Mouse (Mus musculus) kidney, postnatal 0 days (tissue): ENCODE measurements around the gene Ahsa1. TPM values are rescaled to one million over a fixed set of nuclear protein-coding genes. Genes with fewer than 3 reads are reported as not detected.
A peak's percentile ranks its signal among the peaks of the same experiment; 100 is the strongest.

Experiments used
- ATAC-seq: fragments of 200-750 bp; cut with Nextera tagmentation; replicated peaks from 2 replicates; pipeline ENCODE4 v1.8.0; 2017; ENCODE audit warnings: low read depth, moderate number of reproducible peaks, moderate TSS enrichment, moderate library complexity; ENCODE audit not compliant: low FRiP score
- DNase-seq: peaks from one replicate; pipeline ENCODE4 v3.0.0-alpha.2; 2016; ENCODE audit warnings: low spot score
- H3K27ac ChIP-seq: fragments of 300-500 bp; sonication (generic); 2 replicates; pipeline ENCODE4 v1.5.1; 2014; ENCODE audit warnings: mild to moderate bottlenecking
- H3K27me3 ChIP-seq: fragments of 300-500 bp; sonication (generic); 2 replicates; pipeline ENCODE4 v1.6.1; 2014; ENCODE audit warnings: low read length, mixed read lengths; ENCODE audit not compliant: insufficient read depth
- H3K36me3 ChIP-seq: fragments of 300-500 bp; sonication (generic); 2 replicates; pipeline ENCODE4 v1.6.1; 2014; ENCODE audit warnings: low read length, mixed read lengths; ENCODE audit not compliant: insufficient read depth
- H3K4me1 ChIP-seq: fragments of 300-500 bp; sonication (generic); replicated peaks from 2 replicates; pipeline ENCODE4 v1.6.1; 2014; ENCODE audit warnings: antibody characterized with exemption, low read length, mixed read lengths; ENCODE audit not compliant: insufficient read depth
- H3K4me2 ChIP-seq: fragments of 300-500 bp; sonication (generic); 2 replicates; pipeline ENCODE4 v1.6.1; 2014; ENCODE audit warnings: mild to moderate bottlenecking, low read length, moderate library complexity, mixed read lengths
- H3K4me3 ChIP-seq: fragments of 300-500 bp; sonication (generic); replicated peaks from 2 replicates; pipeline ENCODE4 v1.5.1; 2014; ENCODE audit warnings: low read depth, low read length
- H3K9ac ChIP-seq: fragments of 300-500 bp; sonication (generic); 2 replicates; pipeline ENCODE4 v1.6.1; 2014; ENCODE audit warnings: low read depth, low read length
- H3K9me3 ChIP-seq: fragments of 300-500 bp; sonication (generic); replicated peaks from 2 replicates; pipeline ENCODE4 v1.6.1; 2016; ENCODE audit warnings: low read length, inconsistent platforms, mixed read lengths
- CTCF ChIP-seq: IDR thresholded peaks from 2 replicates; pipeline ENCODE4 v1.5.1; 2016; ENCODE audit warnings: antibody characterized with exemption, low read depth, mild to moderate bottlenecking, moderate library complexity
- WGBS: fragments of 180-500 bp; shearing (Covaris S2); extraction: QIAGEN DNeasy Blood & Tissue Kit; methylation state at CpG from one replicate; pipeline ENCODE4 v1.1.7; 2014; 5-methylcytosine and 5-hydroxymethylcytosine counted together
- polyA plus RNA-seq: library from polyadenylated mRNA; unstranded; fragments of >200 nt; fragmentation: Nextera tagmentation; extraction: Ambion mirVana; gene quantifications from 2 replicates; pipeline ENCODE4 v1.2.1, GENCODE M21; 2015

Gene Ahsa1
- polyA plus RNA-seq, 1 experiment from 2014 or later: 149 TPM

DNA sequence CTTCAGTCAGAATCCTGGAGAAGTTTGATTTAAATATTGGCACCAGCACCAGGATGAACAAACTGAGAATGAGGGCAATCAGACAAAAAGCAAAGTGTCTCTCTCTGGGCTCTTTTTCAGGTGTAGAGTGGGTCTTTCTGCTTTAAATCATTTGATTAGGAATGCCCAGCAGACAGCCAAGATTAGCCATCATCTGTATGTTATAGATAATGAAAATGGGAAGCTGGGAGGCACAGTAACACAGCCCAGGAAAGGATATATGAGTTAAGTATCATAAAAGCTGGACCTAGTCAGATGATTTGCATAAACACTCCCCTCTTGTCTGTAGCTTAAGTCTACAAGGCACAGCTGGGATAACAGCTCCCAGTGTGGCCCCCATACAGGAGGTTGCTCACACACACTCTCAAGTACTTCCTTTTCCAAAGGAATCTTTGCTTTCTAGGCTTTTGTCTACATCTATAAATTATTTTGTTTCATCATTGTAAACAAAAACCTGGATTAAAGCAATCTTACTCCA, 35.8 kb upstream of the Ahsa1 start:
- Histone ChIP-seq H3K4me2 (no peak overlapping the region), H3K27ac (no peak overlapping the region), H3K27me3 (no peaks in the 10 kb centered on the region), H3K9me3 (no peaks in the 10 kb centered on the region), H3K36me3 (no peaks in the 10 kb centered on the region), H3K9ac (no peak overlapping the region), H3K4me1 (no peaks in the 10 kb centered on the region), H3K4me3 (no peak overlapping the region)
- ATAC-seq (no peak), DNase-seq (peak; percentile 39)
- TF ChIP-seq CTCF: no peak

DNA sequence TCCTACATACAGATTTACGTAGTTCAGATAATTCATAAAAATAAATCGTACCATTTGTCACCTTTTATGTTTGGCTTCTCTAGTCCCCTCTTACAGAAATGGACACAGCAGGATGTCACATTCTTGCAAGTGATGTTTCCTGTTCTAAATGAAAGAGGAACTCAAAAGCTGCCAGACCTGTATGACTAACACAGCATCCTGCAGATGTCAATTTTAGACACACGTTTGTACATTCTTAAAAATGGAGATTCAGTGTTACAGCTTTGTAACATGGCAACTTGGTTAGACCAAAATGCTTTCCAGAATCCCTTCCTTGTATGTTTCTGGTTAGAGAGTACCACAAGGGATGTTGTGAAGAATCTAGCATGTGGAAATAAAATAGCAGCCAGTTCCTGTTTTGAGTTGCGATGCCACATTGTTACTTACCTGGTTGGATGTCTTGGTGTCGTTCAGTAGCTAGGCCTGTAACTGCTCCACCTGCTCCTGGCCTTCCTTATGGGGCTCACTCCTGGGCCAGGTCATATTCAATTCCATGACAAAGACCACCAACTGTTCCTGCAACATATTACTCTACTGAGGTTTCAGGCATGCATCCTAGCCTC, 29.3 kb upstream of the Ahsa1 start:
- Histone ChIP-seq H3K9me3 (no peaks in the 10 kb centered on the region), H3K4me2 (no peak overlapping the region), H3K4me3 (no peak overlapping the region), H3K27ac (no peak overlapping the region), H3K36me3 (peaks cover 33% of the 10 kb centered on the region), H3K9ac (no peak overlapping the region), H3K27me3 (no peaks in the 10 kb centered on the region), H3K4me1 (no peaks in the 10 kb centered on the region)
- WGBS: 86% methylated on average over 5 of the region's 5 CpGs
- DNase-seq (no peak), ATAC-seq (no peak)
- no peak for TF ChIP-seq CTCF

DNA sequence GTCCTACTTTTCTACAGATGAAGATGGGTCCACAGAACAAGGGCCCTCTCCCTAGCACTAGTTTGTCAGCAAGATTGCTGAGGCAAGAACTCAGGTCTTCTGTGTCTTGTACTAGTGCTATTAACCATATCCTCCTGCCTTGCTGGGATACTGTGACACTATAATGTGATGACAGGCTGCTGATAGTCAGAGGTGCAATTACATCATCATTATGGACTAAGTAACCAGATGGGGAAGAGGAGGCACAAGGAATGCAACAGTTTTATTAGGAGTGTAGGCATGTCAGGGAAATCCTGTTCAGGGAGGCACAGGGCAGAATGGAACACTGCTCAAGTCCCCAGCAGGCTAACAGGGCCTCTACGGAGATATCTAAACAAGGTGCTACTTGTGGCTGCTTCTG, 27.6 kb upstream of the Ahsa1 start, which contains the start of gene Noxred1:
Gene Noxred1 (minus strand): TSS at position 101 of the 400 bp plus-strand sequence.
- no peak within 1 kb of the TSS for H3K4me2 ChIP-seq
- DNase-seq: no peak
- H3K27me3 ChIP-seq: no peaks in the 10 kb centered on the region
- peaks cover 38% of the 10 kb centered on the region for H3K36me3 ChIP-seq
- TF ChIP-seq CTCF: no peak
- no peak for ATAC-seq
- no peaks in the 10 kb centered on the region for H3K4me1 ChIP-seq
- 84% methylated on average over 1 of the region's 1 CpGs for WGBS
- H3K4me3 ChIP-seq: no peak within 1 kb of the TSS
- no peak within 1 kb of the TSS for H3K9ac ChIP-seq
- no peak within 1 kb of the TSS for H3K27ac ChIP-seq
- H3K9me3 ChIP-seq: no peaks in the 10 kb centered on the region

DNA sequence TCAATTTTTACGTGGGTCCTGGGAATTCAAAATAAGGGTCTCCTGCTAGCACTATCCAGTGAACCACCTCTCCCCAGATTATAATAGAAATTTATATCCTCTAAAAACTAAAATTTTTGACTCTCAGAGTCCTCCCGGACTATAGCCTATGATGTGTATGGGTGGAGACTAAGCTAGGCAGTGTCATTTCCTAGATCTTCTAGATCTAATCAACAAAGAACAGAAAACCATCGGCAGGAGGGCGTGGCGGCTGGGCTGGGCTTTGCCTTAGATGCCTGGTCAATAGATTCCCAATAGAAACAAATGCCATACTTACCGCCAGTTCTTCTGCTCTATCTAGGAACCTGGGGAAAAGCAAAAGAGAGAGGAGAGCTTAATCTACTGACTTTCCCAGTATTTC, 16.1 kb upstream of the Ahsa1 start:
- Histone ChIP-seq H3K9ac (no peak overlapping the region), H3K4me2 (no peak overlapping the region), H3K27ac (no peak overlapping the region), H3K36me3 (peaks cover 65% of the 10 kb centered on the region), H3K9me3 (no peaks in the 10 kb centered on the region), H3K27me3 (no peaks in the 10 kb centered on the region), H3K4me1 (no peaks in the 10 kb centered on the region), H3K4me3 (no peak overlapping the region)
- TF ChIP-seq CTCF: no peak
- DNase-seq: no peak
- no peak for ATAC-seq
- 88% methylated on average over 6 of the region's 6 CpGs for WGBS

DNA sequence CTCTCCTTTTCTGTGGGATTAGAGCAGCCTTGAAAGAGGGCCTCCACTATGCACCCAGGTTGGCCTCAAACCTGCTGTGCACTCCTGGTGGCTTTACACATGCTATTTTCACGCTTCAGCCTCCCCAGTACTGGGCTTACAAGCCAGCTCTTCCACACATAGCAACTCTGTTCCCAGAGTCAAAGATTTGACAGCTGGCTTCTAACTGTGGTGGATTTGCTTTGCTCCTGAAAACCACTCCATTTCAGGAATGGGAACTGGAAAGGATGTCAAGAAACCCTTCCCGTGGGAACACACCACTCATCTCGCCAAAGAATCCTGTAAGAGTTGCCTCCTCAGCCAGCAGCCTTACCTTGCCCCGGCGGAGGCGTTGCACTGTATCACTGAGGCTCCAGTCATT, 12.4 kb upstream of the Ahsa1 start:
- TF ChIP-seq CTCF: no peak

DNA sequence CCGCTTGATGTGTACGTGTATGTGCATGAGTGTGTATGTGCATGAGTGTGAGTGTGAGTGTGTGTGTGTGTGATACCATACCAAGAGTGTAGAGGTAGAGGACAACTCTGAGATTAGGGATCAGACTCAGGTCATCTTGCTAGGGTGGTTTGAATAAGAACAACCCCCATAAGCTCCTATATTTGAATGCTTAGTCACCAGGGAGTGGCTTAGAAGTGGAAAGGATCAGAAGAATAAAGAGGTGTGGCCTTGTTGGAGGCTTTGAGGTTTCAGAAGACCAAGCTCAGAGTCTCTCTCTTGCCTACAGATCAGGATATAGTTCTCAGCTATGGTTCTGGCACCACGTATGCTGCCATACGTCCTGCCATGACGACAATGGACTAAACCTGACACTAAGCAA, 9.7 kb upstream of the Ahsa1 start:
- 95% methylated on average over 5 of the region's 5 CpGs for WGBS
- no peaks in the 10 kb centered on the region for H3K4me1 ChIP-seq
- H3K9me3 ChIP-seq: no peaks in the 10 kb centered on the region
- TF ChIP-seq CTCF: no peak
- H3K4me2 ChIP-seq: no peak overlapping the region
- ATAC-seq (no peak), DNase-seq (no peak)
- peaks cover 73% of the 10 kb centered on the region for H3K36me3 ChIP-seq
- no peak overlapping the region for H3K9ac ChIP-seq
- H3K27ac ChIP-seq: no peak overlapping the region
- no peak overlapping the region for H3K4me3 ChIP-seq
- no peaks in the 10 kb centered on the region for H3K27me3 ChIP-seq

More for the DNA sequence above, 12.4 kb upstream of the Ahsa1 start:
- Histone ChIP-seq H3K4me3 (no peak overlapping the region), H3K4me2 (no peak overlapping the region), H3K9me3 (no peaks in the 10 kb centered on the region), H3K27me3 (no peaks in the 10 kb centered on the region), H3K27ac (no peak overlapping the region), H3K9ac (no peak overlapping the region), H3K4me1 (no peaks in the 10 kb centered on the region), H3K36me3 (peaks cover 74% of the 10 kb centered on the region)
- DNase-seq (no peak), ATAC-seq (no peak)
- 96% methylated on average over 6 of the region's 6 CpGs for whole genome bisulfite sequencing

DNA sequence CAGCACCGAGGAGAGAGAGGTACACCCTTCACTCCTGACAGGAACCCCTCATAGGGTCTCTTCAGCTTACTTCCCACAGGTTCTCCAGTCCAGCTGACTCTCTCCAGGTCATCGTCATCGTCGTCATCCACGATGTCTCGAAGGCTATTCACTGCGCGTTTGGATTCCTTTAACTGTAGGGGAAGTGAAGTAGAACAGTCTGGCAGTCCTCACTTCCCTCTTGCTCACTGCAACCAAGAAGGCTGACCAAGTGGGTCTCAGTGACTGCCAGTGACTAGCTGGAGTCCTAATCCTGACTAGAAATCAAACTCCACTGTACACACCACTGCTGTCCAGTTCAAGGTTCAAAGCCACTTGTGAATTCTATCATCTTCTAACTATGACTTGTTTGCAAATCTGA, 5.7 kb upstream of the Ahsa1 start:
- H3K9ac ChIP-seq: no peak overlapping the region
- no peak overlapping the region for H3K4me3 ChIP-seq
- ATAC-seq: no peak
- no peak for TF ChIP-seq CTCF
- WGBS: 98% methylated on average over 8 of the region's 8 CpGs
- no peaks in the 10 kb centered on the region for H3K9me3 ChIP-seq
- no peak for DNase-seq
- H3K27ac ChIP-seq: no peak overlapping the region
- H3K27me3 ChIP-seq: no peaks in the 10 kb centered on the region
- no peak overlapping the region for H3K4me2 ChIP-seq
- H3K4me1 ChIP-seq: no peaks in the 10 kb centered on the region
- H3K36me3 ChIP-seq: peaks cover 54% of the 10 kb centered on the region; the same call in 1 of the 2 replicates
